Mouse (Mus musculus) erythroblast, embryonic 14.5 days (primary cell): ENCODE results near the gene Coro7.

ENCODE experiments used
- GATA1 ChIP-seq: IDR thresholded peaks from 2 replicates; pipeline ENCODE4 v1.6.1; 2012; ENCODE audit warnings: low read length, inconsistent platforms, mixed read lengths
- TAL1 ChIP-seq: IDR thresholded peaks from 3 replicates; pipeline ENCODE4 v1.6.1; 2012; ENCODE audit warnings: low read length, inconsistent platforms, mixed read lengths

- TF ChIP-seq TAL1, result no peak
- TF ChIP-seq GATA1, result no peak
These were observed 37.4 kb downstream of the Coro7 start for GRCm38 (mm10) chr16:4642190-4642589.
